Mouse (Mus musculus): ENCODE measurements around the gene Nif3l1. TPM values are rescaled to one million over a fixed set of nuclear protein-coding genes. Genes with fewer than 3 reads are reported as not detected.
A peak's percentile ranks its signal among the peaks of the same experiment; 100 is the strongest.

Gene Nif3l1
- polyA plus RNA-seq, 1 experiment from 2014 or later = 46.7 TPM

- Histone ChIP-seq H3K9me3 (replicated peaks) (no peaks in the 10 kb centered on the region), H3K4me2 (no peak overlapping the region), H3K9ac (no peak overlapping the region), H3K36me3 (peaks cover 100% of the 10 kb centered on the region), H3K27ac (no peak overlapping the region), H3K27me3 (no peaks in the 10 kb centered on the region), H3K4me3 (replicated peaks) (no peak overlapping the region), H3K4me1 (no peaks in the 10 kb centered on the region)
- 82% methylated on average over 2 of the region's 2 CpGs for WGBS
- ATAC-seq (replicated peaks; ENCODE audit: low FRiP score) = no peak
These were observed 13.9 kb downstream of the Nif3l1 start for GRCm38 (mm10) chr1:58458867-58459266.

GRCm38 (mm10) chr1:58460566-58460965 lies 15.6 kb downstream of the Nif3l1 start:
- no peaks in the 10 kb centered on the region for H3K4me1 ChIP-seq
- H3K4me2 ChIP-seq = no peak overlapping the region
- H3K27ac ChIP-seq = no peak overlapping the region
- no peaks in the 10 kb centered on the region for H3K27me3 ChIP-seq
- no peak for ATAC-seq (replicated peaks; ENCODE audit: low FRiP score)
- WGBS = 95% methylated on average over 3 of the region's 3 CpGs
- no peak overlapping the region for H3K9ac ChIP-seq
- no peak overlapping the region for H3K4me3 ChIP-seq (replicated peaks)
- peaks cover 100% of the 10 kb centered on the region for H3K36me3 ChIP-seq
- H3K9me3 ChIP-seq (replicated peaks) = no peaks in the 10 kb centered on the region

- no peak for ATAC-seq (replicated peaks; ENCODE audit: low FRiP score)
- no peak overlapping the region for H3K4me2 ChIP-seq
- no peaks in the 10 kb centered on the region for H3K9me3 ChIP-seq (replicated peaks)
- no peak overlapping the region for H3K4me3 ChIP-seq (replicated peaks)
- H3K36me3 ChIP-seq = peaks cover 86% of the 10 kb centered on the region
- WGBS = 63% methylated on average over 2 of the region's 2 CpGs
- H3K9ac ChIP-seq = no peak overlapping the region
- H3K27me3 ChIP-seq = no peaks in the 10 kb centered on the region
- H3K4me1 ChIP-seq = no peaks in the 10 kb centered on the region
- H3K27ac ChIP-seq = no peak overlapping the region
These were observed 19.0 kb downstream of the Nif3l1 start for GRCm38 (mm10) chr1:58463935-58464334.

- no peak overlapping the region for H3K27ac ChIP-seq
- H3K4me1 ChIP-seq = no peaks in the 10 kb centered on the region
- H3K27me3 ChIP-seq = no peaks in the 10 kb centered on the region
- H3K9me3 ChIP-seq (replicated peaks) = no peaks in the 10 kb centered on the region
- H3K4me3 ChIP-seq (replicated peaks) = no peak overlapping the region
- no peak overlapping the region for H3K9ac ChIP-seq
- peaks cover 86% of the 10 kb centered on the region for H3K36me3 ChIP-seq
- no peak overlapping the region for H3K4me2 ChIP-seq
- WGBS = 92% methylated on average over 4 of the region's 4 CpGs
- no peak for ATAC-seq (replicated peaks; ENCODE audit: low FRiP score)
These were observed 20.1 kb downstream of the Nif3l1 start for GRCm38 (mm10) chr1:58465042-58465441.

- no peak overlapping the region for H3K4me2 ChIP-seq
- ATAC-seq (replicated peaks; ENCODE audit: low FRiP score) = no peak
- no peaks in the 10 kb centered on the region for H3K4me1 ChIP-seq
- H3K36me3 ChIP-seq = peaks cover 86% of the 10 kb centered on the region
- no peak overlapping the region for H3K9ac ChIP-seq
- no peaks in the 10 kb centered on the region for H3K9me3 ChIP-seq (replicated peaks)
- WGBS = 97% methylated on average over 4 of the region's 4 CpGs
- H3K27me3 ChIP-seq = no peaks in the 10 kb centered on the region
- H3K27ac ChIP-seq = no peak overlapping the region
- H3K4me3 ChIP-seq (replicated peaks) = no peak overlapping the region
These were observed 20.6 kb downstream of the Nif3l1 start for GRCm38 (mm10) chr1:58465561-58465960.

GRCm38 (mm10) chr1:58475662-58476061 lies 30.7 kb downstream of the Nif3l1 start:
- Histone ChIP-seq H3K27ac (no peak overlapping the region), H3K9me3 (replicated peaks) (no peaks in the 10 kb centered on the region), H3K4me1 (no peaks in the 10 kb centered on the region), H3K4me2 (no peak overlapping the region), H3K27me3 (no peaks in the 10 kb centered on the region), H3K36me3 (peaks cover 89% of the 10 kb centered on the region), H3K4me3 (replicated peaks) (no peak overlapping the region), H3K9ac (no peak overlapping the region)
- 93% methylated on average over 8 of the region's 8 CpGs for WGBS
- no peak for ATAC-seq (replicated peaks; ENCODE audit: low FRiP score)

- no peak for ATAC-seq (replicated peaks; ENCODE audit: low FRiP score)
These were observed 37.7 kb downstream of the Nif3l1 start for GRCm38 (mm10) chr1:58482647-58483046.

GRCm38 (mm10) chr1:58495603-58496002 lies 50.7 kb downstream of the Nif3l1 start:
- Histone ChIP-seq H3K9me3 (replicated peaks) (no peaks in the 10 kb centered on the region), H3K4me3 (replicated peaks) (no peak overlapping the region), H3K4me2 (no peak overlapping the region), H3K4me1 (no peaks in the 10 kb centered on the region), H3K27ac (no peak overlapping the region), H3K27me3 (no peaks in the 10 kb centered on the region), H3K9ac (no peak overlapping the region), H3K36me3 (peaks cover 92% of the 10 kb centered on the region)
- 97% methylated on average over 6 of the region's 6 CpGs for WGBS
- ATAC-seq (replicated peaks; ENCODE audit: low FRiP score) = no peak

More at GRCm38 (mm10) chr1:58482647-58483046, 37.7 kb downstream of the Nif3l1 start:
- Histone ChIP-seq H3K36me3 (peaks cover 82% of the 10 kb centered on the region), H3K9ac (no peak overlapping the region), H3K9me3 (replicated peaks) (no peaks in the 10 kb centered on the region), H3K4me1 (no peaks in the 10 kb centered on the region), H3K27me3 (no peaks in the 10 kb centered on the region), H3K27ac (no peak overlapping the region), H3K4me3 (replicated peaks) (no peak overlapping the region), H3K4me2 (no peak overlapping the region)
- 94% methylated on average over 4 of the region's 4 CpGs for WGBS

GRCm38 (mm10) chr1:58497678-58498077 lies 52.7 kb downstream of the Nif3l1 start:
- Histone ChIP-seq H3K27ac (no peak overlapping the region), H3K36me3 (peaks cover 74% of the 10 kb centered on the region), H3K4me2 (no peak overlapping the region), H3K4me3 (replicated peaks) (no peak overlapping the region), H3K4me1 (no peaks in the 10 kb centered on the region), H3K9ac (no peak overlapping the region), H3K27me3 (no peaks in the 10 kb centered on the region), H3K9me3 (replicated peaks) (no peaks in the 10 kb centered on the region)
- 91% methylated on average over 4 of the region's 4 CpGs for WGBS
- no peak for ATAC-seq (replicated peaks; ENCODE audit: low FRiP score)

GRCm38 (mm10) chr1:58498758-58499157 lies 53.8 kb downstream of the Nif3l1 start:
- peaks cover 10% of the 10 kb centered on the region for H3K4me1 ChIP-seq
- WGBS = 100% methylated on average over 1 of the region's 1 CpGs
- no peak overlapping the region for H3K27ac ChIP-seq
- no peaks in the 10 kb centered on the region for H3K27me3 ChIP-seq
- no peaks in the 10 kb centered on the region for H3K9me3 ChIP-seq (replicated peaks)
- H3K9ac ChIP-seq = no peak overlapping the region
- no peak overlapping the region for H3K4me3 ChIP-seq (replicated peaks)
- peaks cover 67% of the 10 kb centered on the region for H3K36me3 ChIP-seq
- no peak overlapping the region for H3K4me2 ChIP-seq
- ATAC-seq (replicated peaks; ENCODE audit: low FRiP score) = no peak

- peaks cover 24% of the 10 kb centered on the region for H3K9me3 ChIP-seq (replicated peaks)
- H3K9ac ChIP-seq = no peak overlapping the region
- H3K27me3 ChIP-seq = no peaks in the 10 kb centered on the region
- peaks cover 14% of the 10 kb centered on the region for H3K4me1 ChIP-seq
- ATAC-seq (replicated peaks; ENCODE audit: low FRiP score) = no peak
- peak overlapping the region; percentile 85; the same call in 1 of the 2 replicates for H3K4me2 ChIP-seq
- H3K36me3 ChIP-seq = peaks cover 43% of the 10 kb centered on the region
- H3K4me3 ChIP-seq (replicated peaks) = peak overlapping the region; percentile 94
- no peak overlapping the region for H3K27ac ChIP-seq
These were observed 58.2 kb downstream of the Nif3l1 start for GRCm38 (mm10) chr1:58503134-58503533.

GRCm38 (mm10) chr1:58503793-58504370 lies 58.9 kb downstream of the Nif3l1 start:
- H3K4me2 ChIP-seq = peak overlapping the region; percentile 85
- peaks cover 40% of the 10 kb centered on the region for H3K36me3 ChIP-seq
- WGBS = 24% methylated on average over 9 of the region's 9 CpGs
- no peak; the same call in 1 of the 2 replicates for ATAC-seq (replicated peaks; ENCODE audit: low FRiP score)
- no peaks in the 10 kb centered on the region for H3K27me3 ChIP-seq
- H3K9me3 ChIP-seq (replicated peaks) = peaks cover 32% of the 10 kb centered on the region
- peak overlapping the region; percentile 94 for H3K4me3 ChIP-seq (replicated peaks)
- peak overlapping the region; percentile 91 for H3K27ac ChIP-seq
- peak overlapping the region; percentile 88 for H3K9ac ChIP-seq
- H3K4me1 ChIP-seq = peaks cover 14% of the 10 kb centered on the region
